Mouse (Mus musculus): ENCODE measurements at regions not wholly inside any gene's neighbourhood (a gene's known extent, or its start where the extent isn't known, plus 50 kb on each side); places are given as distances from the start of the nearest gene placed in this dataset.

GRCm38 (mm10) chr9:84966558-84967154, 345.9 kb upstream of the Gm11114 start:
- Histone ChIP-seq H3K4me1 (no peaks in the 10 kb centered on the region), H3K9me3 (no peaks in the 10 kb centered on the region), H3K4me2 (no peak overlapping the region), H3K4me3 (replicated peaks) (no peak overlapping the region), H3K27me3 (no peaks in the 10 kb centered on the region), H3K36me3 (replicated peaks) (no peaks in the 10 kb centered on the region), H3K9ac (no peak overlapping the region), H3K27ac (no peak overlapping the region)
- no peak for ATAC-seq (ENCODE audit: low FRiP score)
- 94% methylated on average over 11 of the region's 11 CpGs for WGBS

- no peak overlapping the region for H3K4me3 ChIP-seq (replicated peaks)
- H3K27me3 ChIP-seq: no peaks in the 10 kb centered on the region
- no peaks in the 10 kb centered on the region for H3K9me3 ChIP-seq
- H3K9ac ChIP-seq: no peak overlapping the region
- no peaks in the 10 kb centered on the region for H3K36me3 ChIP-seq (replicated peaks)
- no peaks in the 10 kb centered on the region for H3K4me1 ChIP-seq
- 84% methylated on average over 3 of the region's 3 CpGs for WGBS
- ATAC-seq (ENCODE audit: low FRiP score): no peak
- H3K27ac ChIP-seq: no peak overlapping the region
- no peak overlapping the region for H3K4me2 ChIP-seq
Measured at GRCm38 (mm10) chr9:84969975-84970608, 342.5 kb upstream of the Gm11114 start.

- no peak overlapping the region for H3K4me2 ChIP-seq
- H3K27ac ChIP-seq: no peak overlapping the region
- H3K4me1 ChIP-seq: no peaks in the 10 kb centered on the region
- WGBS: 81% methylated on average over 5 of the region's 5 CpGs
- no peaks in the 10 kb centered on the region for H3K27me3 ChIP-seq
- no peaks in the 10 kb centered on the region for H3K36me3 ChIP-seq (replicated peaks)
- no peak for ATAC-seq (ENCODE audit: low FRiP score)
- no peak overlapping the region for H3K4me3 ChIP-seq (replicated peaks)
- H3K9ac ChIP-seq: no peak overlapping the region
- no peaks in the 10 kb centered on the region for H3K9me3 ChIP-seq
Measured at GRCm38 (mm10) chr9:84977470-84977869, 335.1 kb upstream of the Gm11114 start.

- no peaks in the 10 kb centered on the region for H3K4me1 ChIP-seq
- H3K36me3 ChIP-seq (replicated peaks): no peaks in the 10 kb centered on the region
- H3K9ac ChIP-seq: no peak overlapping the region
- H3K27ac ChIP-seq: no peak overlapping the region
- WGBS: 60% methylated on average over 1 of the region's 1 CpGs
- no peak overlapping the region for H3K4me3 ChIP-seq (replicated peaks)
- H3K9me3 ChIP-seq: no peaks in the 10 kb centered on the region
- no peaks in the 10 kb centered on the region for H3K27me3 ChIP-seq
- no peak overlapping the region for H3K4me2 ChIP-seq
- no peak for ATAC-seq (ENCODE audit: low FRiP score)
Measured at GRCm38 (mm10) chr9:85003414-85003813, 309.2 kb upstream of the Gm11114 start.

- no peak overlapping the region for H3K9ac ChIP-seq
- H3K9me3 ChIP-seq: no peaks in the 10 kb centered on the region
- H3K4me2 ChIP-seq: no peak overlapping the region
- H3K36me3 ChIP-seq (replicated peaks): no peaks in the 10 kb centered on the region
- no peak overlapping the region for H3K27ac ChIP-seq
- H3K4me3 ChIP-seq (replicated peaks): no peak overlapping the region
- WGBS: 72% methylated on average over 1 of the region's 1 CpGs
- H3K4me1 ChIP-seq: no peaks in the 10 kb centered on the region
- H3K27me3 ChIP-seq: no peaks in the 10 kb centered on the region
- ATAC-seq (ENCODE audit: low FRiP score): no peak
Measured at GRCm38 (mm10) chr9:85011361-85011760, 301.2 kb upstream of the Gm11114 start.

- ATAC-seq (ENCODE audit: low FRiP score): peak; percentile 71
- peaks cover 7% of the 10 kb centered on the region; the same call in 1 of the 2 replicates for H3K4me1 ChIP-seq
- H3K9ac ChIP-seq: no peak overlapping the region
- H3K36me3 ChIP-seq (replicated peaks): no peaks in the 10 kb centered on the region
- no peaks in the 10 kb centered on the region for H3K27me3 ChIP-seq
- H3K4me2 ChIP-seq: no peak overlapping the region
- no peaks in the 10 kb centered on the region for H3K9me3 ChIP-seq
- no peak overlapping the region for H3K27ac ChIP-seq
- no peak overlapping the region for H3K4me3 ChIP-seq (replicated peaks)
- 34% methylated on average over 2 of the region's 2 CpGs for WGBS
Measured at GRCm38 (mm10) chr9:85048112-85048978, 264.2 kb upstream of the Gm11114 start.

- Histone ChIP-seq H3K27me3 (no peaks in the 10 kb centered on the region), H3K36me3 (replicated peaks) (no peaks in the 10 kb centered on the region), H3K9me3 (no peaks in the 10 kb centered on the region), H3K4me1 (peaks cover 7% of the 10 kb centered on the region; the same call in 1 of the 2 replicates), H3K4me2 (no peak overlapping the region), H3K27ac (no peak overlapping the region), H3K9ac (no peak overlapping the region), H3K4me3 (replicated peaks) (no peak overlapping the region)
- 93% methylated on average over 4 of the region's 4 CpGs for WGBS
- ATAC-seq (ENCODE audit: low FRiP score): no peak
Measured at GRCm38 (mm10) chr9:85052526-85052925, 260.0 kb upstream of the Gm11114 start.

GRCm38 (mm10) chr9:85079975-85080374, 232.6 kb upstream of the Gm11114 start:
- Histone ChIP-seq H3K9ac (no peak overlapping the region), H3K36me3 (replicated peaks) (no peaks in the 10 kb centered on the region), H3K27ac (no peak overlapping the region), H3K9me3 (no peaks in the 10 kb centered on the region), H3K27me3 (no peaks in the 10 kb centered on the region), H3K4me1 (no peaks in the 10 kb centered on the region), H3K4me2 (no peak overlapping the region), H3K4me3 (replicated peaks) (no peak overlapping the region)
- 81% methylated on average over 5 of the region's 5 CpGs for WGBS
- no peak for ATAC-seq (ENCODE audit: low FRiP score)

- no peak for ATAC-seq (ENCODE audit: low FRiP score)
- H3K4me1 ChIP-seq: no peaks in the 10 kb centered on the region
- WGBS: 90% methylated on average over 6 of the region's 6 CpGs
Measured at GRCm38 (mm10) chr9:85088556-85089338, 223.8 kb upstream of the Gm11114 start.

GRCm38 (mm10) chr9:85090297-85090696, 222.3 kb upstream of the Gm11114 start:
- H3K27ac ChIP-seq: no peak overlapping the region
- no peak overlapping the region for H3K4me3 ChIP-seq (replicated peaks)
- no peak for ATAC-seq (ENCODE audit: low FRiP score)
- H3K4me2 ChIP-seq: no peak overlapping the region
- no peaks in the 10 kb centered on the region for H3K4me1 ChIP-seq
- no peaks in the 10 kb centered on the region for H3K27me3 ChIP-seq
- WGBS: 89% methylated on average over 10 of the region's 10 CpGs
- no peaks in the 10 kb centered on the region for H3K9me3 ChIP-seq
- H3K9ac ChIP-seq: no peak overlapping the region
- no peaks in the 10 kb centered on the region for H3K36me3 ChIP-seq (replicated peaks)

More at GRCm38 (mm10) chr9:85088556-85089338, 223.8 kb upstream of the Gm11114 start:
- Histone ChIP-seq H3K9me3 (no peaks in the 10 kb centered on the region), H3K27ac (no peak overlapping the region), H3K36me3 (replicated peaks) (no peaks in the 10 kb centered on the region), H3K9ac (no peak overlapping the region), H3K27me3 (no peaks in the 10 kb centered on the region), H3K4me2 (no peak overlapping the region), H3K4me3 (replicated peaks) (no peak overlapping the region)

- H3K36me3 ChIP-seq (replicated peaks): no peaks in the 10 kb centered on the region
- ATAC-seq (ENCODE audit: low FRiP score): no peak
- WGBS: 90% methylated on average over 3 of the region's 3 CpGs
- H3K27me3 ChIP-seq: no peaks in the 10 kb centered on the region
- no peaks in the 10 kb centered on the region for H3K9me3 ChIP-seq
- no peak overlapping the region for H3K27ac ChIP-seq
- no peaks in the 10 kb centered on the region for H3K4me1 ChIP-seq
- H3K9ac ChIP-seq: no peak overlapping the region
- no peak overlapping the region for H3K4me3 ChIP-seq (replicated peaks)
- H3K4me2 ChIP-seq: no peak overlapping the region
Measured at GRCm38 (mm10) chr9:85095234-85095633, 217.3 kb upstream of the Gm11114 start.

- no peak overlapping the region for H3K4me3 ChIP-seq (replicated peaks)
- WGBS: 79% methylated on average over 4 of the region's 4 CpGs
- no peak for ATAC-seq (ENCODE audit: low FRiP score)
- no peak overlapping the region for H3K4me2 ChIP-seq
- H3K27me3 ChIP-seq: no peaks in the 10 kb centered on the region
- no peak overlapping the region for H3K9ac ChIP-seq
- H3K27ac ChIP-seq: no peak overlapping the region
- H3K4me1 ChIP-seq: no peaks in the 10 kb centered on the region
- no peaks in the 10 kb centered on the region for H3K9me3 ChIP-seq
- H3K36me3 ChIP-seq (replicated peaks): no peaks in the 10 kb centered on the region
Measured at GRCm38 (mm10) chr9:85096520-85096919, 216.1 kb upstream of the Gm11114 start.

Measured in forebrain, embryonic 12.5 days (tissue).